Mouse (Mus musculus) left cerebral cortex, adult 9 months (tissue): ENCODE measurements around the gene Plk1.

Source experiments
- DNase-seq, 2 experiments: peaks; one replicate each; pipeline ENCODE4 v3.0.0; 2022; ENCODE audit warnings: low spot score in 2 of 2

The Plk1 gene

DNA sequence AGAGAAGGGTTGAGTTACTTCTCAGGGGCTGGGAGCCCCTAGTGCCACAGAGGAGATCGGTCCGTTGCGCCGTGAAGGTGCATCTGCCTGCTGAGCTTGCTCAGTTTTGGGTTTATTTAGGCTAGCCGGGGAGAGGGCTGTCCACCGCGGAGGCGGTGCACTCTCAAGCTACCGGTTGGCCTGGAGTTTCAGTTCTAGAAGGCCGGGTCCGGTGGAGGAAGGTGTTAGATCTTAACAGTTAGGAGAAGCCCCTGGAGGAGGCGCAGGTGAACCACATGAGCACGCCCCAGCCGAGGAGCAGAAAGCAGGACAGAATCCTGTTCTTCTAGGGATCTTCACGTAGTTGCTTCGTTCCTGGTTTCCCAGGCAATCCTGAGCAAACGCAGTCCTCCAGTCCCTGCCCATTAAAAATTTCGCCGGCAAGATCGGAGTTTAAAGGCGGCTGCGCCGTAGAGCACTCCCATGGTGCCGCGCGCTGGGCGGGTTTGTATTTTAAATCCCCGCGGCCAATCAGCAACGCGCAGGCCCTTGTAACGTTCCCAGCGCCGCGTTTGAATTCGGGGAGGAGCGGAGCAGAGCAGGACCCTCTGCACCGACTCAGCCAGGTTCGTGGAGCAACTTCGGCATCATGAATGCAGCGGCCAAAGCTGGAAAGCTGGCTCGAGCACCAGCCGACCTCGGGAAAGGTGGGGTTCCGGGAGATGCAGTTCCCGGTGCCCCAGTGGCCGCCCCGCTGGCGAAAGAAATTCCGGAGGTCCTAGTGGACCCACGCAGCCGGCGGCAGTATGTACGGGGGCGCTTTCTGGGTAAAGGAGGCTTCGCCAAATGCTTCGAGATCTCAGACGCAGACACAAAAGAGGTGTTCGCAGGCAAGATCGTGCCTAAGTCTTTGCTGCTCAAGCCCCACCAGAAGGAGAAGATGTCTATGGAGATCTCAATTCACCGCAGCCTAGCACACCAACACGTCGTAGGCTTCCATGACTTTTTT is at the start of gene Plk1:
Plk1 (plus strand) TSS at position 525 of the 988 bp plus-strand sequence.
- DNase-seq = peak; percentile 33 to 77

DNA sequence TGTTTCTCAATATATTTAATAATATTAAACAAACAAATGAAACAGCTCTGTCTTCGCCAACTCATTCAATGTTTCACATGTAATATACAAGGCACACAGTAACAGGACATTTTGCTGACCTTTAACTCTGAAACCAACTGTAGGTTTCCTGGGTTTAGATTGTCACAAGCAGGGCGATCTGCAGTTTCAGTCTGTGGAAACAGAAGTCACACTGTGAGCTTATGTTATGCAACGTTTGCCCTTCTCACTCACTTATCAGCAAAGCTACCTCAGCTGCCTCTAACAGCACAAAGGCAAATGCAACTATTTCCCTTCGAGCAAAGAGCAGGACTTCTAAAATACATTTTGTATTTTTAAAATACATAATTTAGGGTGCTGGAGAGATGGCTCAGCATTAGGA is 35.7 kb upstream of the Plk1 start:
- DNase-seq = no peak

DNA sequence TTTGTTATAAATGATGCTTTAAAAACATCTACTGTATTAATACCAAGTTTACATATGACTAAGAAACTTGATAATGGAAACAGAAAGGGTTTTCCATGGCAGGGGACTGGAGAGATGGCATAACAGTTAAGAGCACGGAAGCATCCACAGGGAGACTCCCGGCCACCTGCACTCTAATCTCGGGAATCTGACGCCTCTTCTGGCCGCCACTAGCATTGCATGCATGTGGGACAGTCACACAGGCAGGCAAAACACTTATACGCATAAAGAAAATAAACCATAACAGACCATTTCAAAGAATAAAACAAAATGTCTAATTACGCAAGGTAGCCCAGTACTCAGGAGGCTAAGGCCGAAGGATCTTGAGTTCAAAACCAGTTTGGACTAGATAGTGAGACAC is 33.6 kb upstream of the Plk1 start:
- no peak for DNase-seq

GRCm38 (mm10) chr7:122126946-122127345 is 32.3 kb upstream of the Plk1 start:
- DNase-seq = no peak

GRCm38 (mm10) chr7:122131834-122132233 is 27.4 kb upstream of the Plk1 start:
- no peak for DNase-seq

DNA sequence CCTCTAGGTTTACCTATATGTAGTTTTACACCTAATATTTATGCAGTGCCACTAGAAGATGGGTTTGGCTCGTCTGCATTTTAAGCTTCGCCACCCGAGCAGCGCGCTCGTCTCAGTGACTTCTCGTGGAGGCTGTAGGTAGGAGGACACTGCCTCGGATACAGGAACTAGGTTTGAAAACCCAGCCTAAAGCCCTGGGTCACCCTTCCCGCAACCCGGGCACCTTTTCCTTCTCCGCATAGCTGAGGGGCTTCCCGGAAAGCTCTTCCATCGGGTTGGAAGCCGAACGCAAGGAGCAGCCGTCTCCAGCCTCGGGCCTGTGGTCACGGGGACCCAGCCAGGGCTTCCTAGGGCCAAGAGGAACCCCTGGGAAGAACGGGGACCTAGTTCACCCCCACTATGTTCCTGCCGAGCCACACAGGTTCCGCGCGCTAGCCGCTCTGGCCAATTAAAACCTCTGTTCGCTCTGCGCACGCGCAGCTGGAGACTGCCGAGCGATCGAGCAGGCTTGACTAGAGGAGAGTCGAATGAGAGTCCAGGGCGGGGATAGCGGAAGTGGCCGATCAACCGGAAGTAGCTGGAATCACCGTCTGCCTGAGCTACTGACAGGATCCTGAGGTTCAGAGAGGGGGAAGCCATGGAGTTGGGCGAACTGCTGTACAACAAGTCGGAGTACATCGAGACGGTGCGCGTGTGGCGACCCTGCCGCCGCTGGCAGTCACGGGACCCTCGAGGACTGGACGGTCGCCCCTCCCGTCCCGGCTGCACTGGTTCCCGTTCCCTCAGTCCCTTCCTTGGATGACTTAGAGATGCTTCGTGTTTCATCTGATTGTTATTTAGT is 26.5 kb upstream of the Plk1 start, which contains the start of the genes Palb2 and Dctn5:
Palb2 (minus strand) TSS at position 489 of the 841 bp plus-strand sequence.
Dctn5 (plus strand) TSS at position 545 of the 841 bp plus-strand sequence.
- DNase-seq = peak; percentile 91 to 98

GRCm38 (mm10) chr7:122133338-122133625 is 26.0 kb upstream of the Plk1 start:
- no peak for DNase-seq

DNA sequence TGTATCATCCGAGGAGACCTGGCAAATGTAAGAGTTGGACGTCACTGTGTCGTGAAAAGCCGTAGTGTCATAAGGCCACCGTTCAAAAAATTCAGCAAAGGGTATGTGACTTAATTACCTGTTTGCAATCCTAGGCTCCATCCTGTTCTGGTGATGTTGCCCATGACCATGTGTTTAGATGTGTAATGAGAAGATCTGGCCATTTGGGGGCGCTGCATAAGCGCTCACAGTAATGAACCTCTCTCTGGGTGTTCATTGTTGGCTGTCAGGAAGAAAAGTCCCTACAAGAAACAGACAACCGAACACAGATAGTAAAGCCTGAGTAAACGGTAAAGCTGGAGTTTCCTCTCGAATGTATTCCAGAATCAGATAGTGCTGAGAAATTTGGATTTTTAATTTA is 24.2 kb upstream of the Plk1 start:
- no peak for DNase-seq

GRCm38 (mm10) chr7:122137071-122137470 is 22.2 kb upstream of the Plk1 start:
- no peak for DNase-seq

DNA sequence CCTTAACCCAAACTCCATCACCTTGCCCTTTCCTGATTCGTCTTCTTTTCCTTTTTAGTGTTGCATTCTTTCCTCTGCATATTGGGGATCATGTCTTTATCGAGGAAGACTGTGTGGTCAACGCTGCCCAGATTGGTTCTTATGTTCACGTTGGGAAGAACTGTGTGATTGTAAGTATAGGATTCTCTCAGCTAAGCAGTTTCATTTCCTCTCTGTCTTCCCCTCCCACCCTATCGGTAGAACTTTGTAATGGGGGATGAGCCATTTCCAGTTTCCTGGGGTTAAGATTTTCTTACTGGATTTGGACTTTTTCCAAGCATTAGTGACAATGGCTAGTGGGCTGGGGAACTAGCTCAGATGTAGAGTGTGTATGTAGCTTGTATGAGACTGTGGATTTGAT is 21.0 kb upstream of the Plk1 start:
- no peak for DNase-seq

DNA sequence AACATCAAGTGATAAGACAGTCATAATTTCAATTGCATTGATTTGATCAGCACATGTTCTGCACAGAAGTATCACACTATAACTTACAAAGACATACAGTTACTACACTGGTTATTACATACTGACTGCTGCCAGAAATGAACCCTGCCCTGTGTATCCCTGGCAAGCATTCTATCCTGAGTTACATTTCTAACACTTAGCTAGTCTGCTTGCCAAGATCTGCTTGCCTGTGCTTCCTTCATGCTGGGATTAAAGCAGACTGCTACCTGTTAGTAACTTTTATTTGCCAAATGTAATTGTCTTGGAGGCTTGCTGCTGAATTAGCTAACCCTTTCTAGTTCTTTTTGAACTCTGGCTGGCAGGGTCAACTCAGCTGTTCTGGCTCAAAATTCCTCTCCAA is 18.2 kb upstream of the Plk1 start:
- no peak for DNase-seq

- no peak for DNase-seq
These were observed 6.8 kb upstream of the Plk1 start for GRCm38 (mm10) chr7:122152473-122152872.

- no peak for DNase-seq
These were observed 751 bp upstream of the Plk1 start for GRCm38 (mm10) chr7:122158488-122158887.

- DNase-seq = no peak
These were observed 798 bp downstream of the Plk1 start for GRCm38 (mm10) chr7:122160037-122160436.

GRCm38 (mm10) chr7:122163766-122164165 is 4.5 kb downstream of the Plk1 start:
- DNase-seq = no peak

GRCm38 (mm10) chr7:122167203-122167602 is 8.0 kb downstream of the Plk1 start:
- DNase-seq = no peak

GRCm38 (mm10) chr7:122170705-122171104 is 11.5 kb downstream of the Plk1 start:
- DNase-seq = no peak

- no peak for DNase-seq
These were observed 12.4 kb downstream of the Plk1 start for GRCm38 (mm10) chr7:122171613-122172012.

- DNase-seq = no peak
These were observed 21.5 kb downstream of the Plk1 start for GRCm38 (mm10) chr7:122180720-122181119.

- no peak for DNase-seq
These were observed 25.3 kb downstream of the Plk1 start for GRCm38 (mm10) chr7:122184569-122184968.

- no peak for DNase-seq
These were observed 26.8 kb downstream of the Plk1 start, which contains the start of gene Ern2 for GRCm38 (mm10) chr7:122186043-122186442. TSS of gene Ern2 (minus strand) at chr7:122186207.

GRCm38 (mm10) chr7:122189484-122189883 is 30.2 kb downstream of the Plk1 start:
- no peak for DNase-seq
